Mouse (Mus musculus): ENCODE data around the gene Zbtb42.

The Zbtb42 gene

GRCm38 (mm10) chr12:112722240-112723027 lies 43.8 kb downstream of the Zbtb42 start:
- in situ Hi-C loops (cut with MboI, MseI): no loop called here

- in situ Hi-C loops (cut with MboI, MseI): no loop called here
These were observed 44.4 kb downstream of the Zbtb42 start for GRCm38 (mm10) chr12:112723028-112723330.

- in situ Hi-C loops (cut with MboI, MseI): no loop called here
These were observed 44.8 kb downstream of the Zbtb42 start for GRCm38 (mm10) chr12:112723445-112723844.

- in situ Hi-C loops (cut with MboI, MseI): no loop called here
These were observed 45.6 kb downstream of the Zbtb42 start for GRCm38 (mm10) chr12:112724077-112724805.

- in situ Hi-C loops (cut with MboI, MseI): no loop called here
These were observed 49.2 kb downstream of the Zbtb42 start for GRCm38 (mm10) chr12:112727801-112728200.

GRCm38 (mm10) chr12:112730808-112731207 lies 52.2 kb downstream of the Zbtb42 start:
- in situ Hi-C loops (cut with MboI, MseI): no loop called here
